ENCODE assay signal across 14 mouse cellular contexts in genomic region chr2:170772885-170773270, GRCm38 (mm10). TPM values are rescaled to one million over a fixed set of nuclear protein-coding genes. Genes with fewer than 3 reads are reported as not detected.
DNase-seq lines count a peak whose midpoint lies in the region; ATAC-seq and TF ChIP-seq lines count a peak whose summit lies in the region.
"Had no signal": no experiment of that assay in that cellular context is flagged by ENCODE, and none has a peak within 500 bp of the region (broad histone marks: within the 10 kb centered on the region; RNA-seq: fewer than 3 reads in every experiment).

No protein-coding gene starts in this region.

- peaks cover 9 to 42% of the 10 kb centered on the region in 2 experiments; a peak in 3 of 4 replicates for H3K4me1 ChIP-seq in ES-E14 (ENCODE audit: control insufficient read depth in 2 of 2, insufficient read depth in 2 of 2, low read length in 2 of 2, poor library complexity in 1 of 2)
- peaks cover 17% of the 10 kb centered on the region; the same call in 1 of the 2 replicates for H3K4me1 ChIP-seq in embryonic facial prominence, embryonic 13.5 days
- peaks cover 22% of the 10 kb centered on the region for H3K4me1 ChIP-seq in forebrain, postnatal 0 days (ENCODE audit: insufficient read depth)
- H3K4me1 ChIP-seq in midbrain, embryonic 12.5 days = peaks cover 31% of the 10 kb centered on the region
- peaks cover 17% of the 10 kb centered on the region for H3K4me1 ChIP-seq in heart, embryonic 12.5 days (replicated peaks)
- H3K4me1 ChIP-seq: liver, embryonic 12.5 days had no signal

- peak overlapping the region; percentile 58; the same call in 1 of the 2 replicates for H3K27ac ChIP-seq in ES-E14 (ENCODE audit: insufficient read depth, low read depth, low read length, poor library complexity, severe bottlenecking)
- H3K27ac ChIP-seq in embryonic facial prominence, embryonic 13.5 days = peak overlapping the region; percentile 76
- H3K27ac ChIP-seq in forebrain, postnatal 0 days (ENCODE audit: low read depth, low read length) = peak overlapping the region; percentile 73
- peak overlapping the region; percentile 86 for H3K27ac ChIP-seq in midbrain, embryonic 12.5 days (replicated peaks)
- no peak overlapping the region for H3K27ac ChIP-seq in heart, embryonic 12.5 days (ENCODE audit: poor library complexity, severe bottlenecking)
- H3K27ac ChIP-seq: liver, embryonic 12.5 days had no signal

- WGBS in embryonic facial prominence, embryonic 13.5 days = 41% methylated on average over 8 of the region's 8 CpGs
- WGBS in forebrain, postnatal 0 days = 16% methylated on average over 8 of the region's 8 CpGs
- WGBS in midbrain, embryonic 12.5 days = 13% methylated on average over 8 of the region's 8 CpGs
- WGBS in heart, embryonic 12.5 days = 56% methylated on average over 8 of the region's 8 CpGs

- no peaks in the 10 kb centered on the region for H3K36me3 ChIP-seq in ES-E14 (ENCODE audit: control insufficient read depth, insufficient read depth, low read length, poor library complexity, severe bottlenecking)
- H3K36me3 ChIP-seq in embryonic facial prominence, embryonic 13.5 days = no peaks in the 10 kb centered on the region
- no peaks in the 10 kb centered on the region for H3K36me3 ChIP-seq in forebrain, postnatal 0 days (ENCODE audit: insufficient read depth)
- H3K36me3 ChIP-seq in midbrain, embryonic 12.5 days = no peaks in the 10 kb centered on the region
- no peaks in the 10 kb centered on the region for H3K36me3 ChIP-seq in heart, embryonic 12.5 days
- H3K36me3 ChIP-seq: liver, embryonic 12.5 days had no signal

- no peaks in the 10 kb centered on the region for H3K9me3 ChIP-seq in ES-E14 (ENCODE audit: control insufficient read depth, insufficient read depth, low read depth, low read length)
- H3K9me3 ChIP-seq in embryonic facial prominence, embryonic 13.5 days = no peaks in the 10 kb centered on the region
- H3K9me3 ChIP-seq in forebrain, postnatal 0 days (ENCODE audit: low read length) = no peaks in the 10 kb centered on the region
- H3K9me3 ChIP-seq in midbrain, embryonic 12.5 days = no peaks in the 10 kb centered on the region
- no peaks in the 10 kb centered on the region for H3K9me3 ChIP-seq in heart, embryonic 12.5 days (replicated peaks)

- no peak for ATAC-seq in embryonic facial prominence, embryonic 13.5 days (ENCODE audit: insufficient number of reproducible peaks, insufficient read depth, low FRiP score, low TSS enrichment, low read depth)
- ATAC-seq in forebrain, postnatal 0 days = no peak
- ATAC-seq in midbrain, embryonic 12.5 days (ENCODE audit: low FRiP score, low read depth) = peak; percentile 53
- no peak for ATAC-seq in heart, embryonic 12.5 days (ENCODE audit: insufficient number of reproducible peaks, low FRiP score)
- ATAC-seq: liver, embryonic 12.5 days; lung, postnatal 0 days had no signal

- H3K27me3 ChIP-seq in embryonic facial prominence, embryonic 13.5 days = no peaks in the 10 kb centered on the region
- H3K27me3 ChIP-seq in forebrain, postnatal 0 days (ENCODE audit: insufficient read depth, low read length) = no peaks in the 10 kb centered on the region
- no peaks in the 10 kb centered on the region for H3K27me3 ChIP-seq in midbrain, embryonic 12.5 days
- no peaks in the 10 kb centered on the region for H3K27me3 ChIP-seq in heart, embryonic 12.5 days (replicated peaks)
- H3K27me3 ChIP-seq: liver, embryonic 12.5 days had no signal

- no peak overlapping the region for H3K4me3 ChIP-seq in ES-E14 (ENCODE audit: insufficient read depth in 1 of 2, low read depth in 1 of 2, low read length in 2 of 2, poor library complexity in 1 of 2, severe bottlenecking in 1 of 2)
- no peak overlapping the region for H3K4me3 ChIP-seq in embryonic facial prominence, embryonic 13.5 days
- no peak overlapping the region for H3K4me3 ChIP-seq in forebrain, postnatal 0 days (ENCODE audit: low read depth, low read length)
- H3K4me3 ChIP-seq in midbrain, embryonic 12.5 days = no peak overlapping the region
- no peak overlapping the region for H3K4me3 ChIP-seq in heart, embryonic 12.5 days
- H3K4me3 ChIP-seq: liver, embryonic 12.5 days had no signal

- H3K4me2 ChIP-seq in embryonic facial prominence, embryonic 13.5 days = peak overlapping the region; percentile 55
- peak overlapping the region; percentile 38 for H3K4me2 ChIP-seq in forebrain, postnatal 0 days (ENCODE audit: low read depth)
- H3K4me2 ChIP-seq in midbrain, embryonic 12.5 days (replicated peaks) = peak overlapping the region; percentile 46
- H3K4me2 ChIP-seq in heart, embryonic 12.5 days = no peak overlapping the region
- H3K4me2 ChIP-seq: liver, embryonic 12.5 days had no signal

- no peak for TF ChIP-seq CTCF in forebrain, postnatal 0 days (IDR thresholded peaks at IDR 0.05; ENCODE audit: low read depth)

- DNase-seq in ES-E14 (ENCODE audit: low read depth, low spot score) = no peak
- no peak for DNase-seq in forebrain, postnatal 0 days
- DNase-seq in spleen, adult 18-20 months = no peak
- no peak for DNase-seq in left cerebral cortex, adult 9 months (ENCODE audit: low spot score in 2 of 2)
- no peak for DNase-seq in left cerebral cortex, adult 11 months (ENCODE audit: low spot score)
- DNase-seq: cerebellum, adult 18-20 months; kidney, adult 18-20 months; kidney, postnatal 36 days had no signal

- in situ Hi-C loops in ES-E14 (cut with MboI; ENCODE audit: low sequenced_read_pairs in 2 of 2, unreplicated experiment in 2 of 2) = no loop called here

- no peak overlapping the region for H3K9ac ChIP-seq in ES-E14 (ENCODE audit: insufficient read depth, low read depth, low read length, poor library complexity, severe bottlenecking)
- no peak overlapping the region for H3K9ac ChIP-seq in embryonic facial prominence, embryonic 13.5 days
- no peak overlapping the region for H3K9ac ChIP-seq in forebrain, postnatal 0 days
- H3K9ac ChIP-seq in midbrain, embryonic 12.5 days (replicated peaks) = no peak overlapping the region
- H3K9ac ChIP-seq in heart, embryonic 12.5 days = no peak overlapping the region
- H3K9ac ChIP-seq: liver, embryonic 12.5 days had no signal

TF ChIP-seq in ES-E14, 5 proteins besides CTCF, POLR2A, EP300 and RAD21:
- TF ChIP-seq CHD2 (IDR thresholded peaks at IDR 0.05; ENCODE audit: low read depth, low read length) (no peak), ZNF384 (IDR thresholded peaks at IDR 0.05; ENCODE audit: low read depth, low read length) (no peak), ZC3H11A (IDR thresholded peaks at IDR 0.05; ENCODE audit: borderline replicate concordance, low read depth, low read length) (no peak), MAFK (IDR thresholded peaks at IDR 0.05; ENCODE audit: insufficient read depth, low read depth, low read length) (no peak), HCFC1 (IDR thresholded peaks at IDR 0.05; ENCODE audit: borderline replicate concordance, insufficient read depth, low read length) (no peak)

RNA-seq across cellular contexts. Expression of gene Dok5, which starts 41.3 kb away (rescaled TPM):
- total RNA-seq in ES-E14 (2012; rRNA removed) = 0.48 and 0.58 TPM in 2 replicates
- polyA plus RNA-seq in embryonic facial prominence, embryonic 13.5 days (2015; fragmentation: Nextera tagmentation; extraction: Ambion mirVana) = 9.1 and 11.4 TPM in 2 replicates
- total RNA-seq in forebrain, postnatal 0 days (2014; rRNA removed) = 50.2 and 93.9 TPM in 2 replicates
- polyA plus RNA-seq in forebrain, postnatal 0 days (2015; fragmentation: Nextera tagmentation; extraction: Ambion mirVana) = 79.9 and 128 TPM in 2 replicates
- 25.5 and 25.6 TPM in 2 replicates for polyA plus RNA-seq in midbrain, embryonic 12.5 days (2016; fragmentation: Nextera tagmentation; extraction: Ambion mirVana)
- 6.9 and 7.5 TPM in 2 replicates for polyA plus RNA-seq in heart, embryonic 12.5 days (2016; fragmentation: Nextera tagmentation; extraction: Ambion mirVana)
- total RNA-seq: megakaryocyte-erythroid progenitor cell, adult 5-6 weeks had no signal
